Mouse (Mus musculus) heart, embryonic 12.5 days (tissue): ENCODE results near the gene Serbp1. TPM values are rescaled to one million over a fixed set of nuclear protein-coding genes. Genes with fewer than 3 reads are reported as not detected.
"Not testable (repeated sequence)": the region's sequence is repeated elsewhere in the genome, so short reads cannot be mapped to it uniquely, and the experiment has no call there.

ENCODE experiments used
- ATAC-seq: fragments of 200-750 bp; cut with Nextera tagmentation; 2 replicates; pipeline ENCODE4 v1.8.0; 2017; ENCODE audit warnings: moderate TSS enrichment, moderate library complexity; ENCODE audit not compliant: insufficient number of reproducible peaks, low FRiP score
- H3K27ac ChIP-seq: fragments of 300-500 bp; sonication (generic); 2 replicates; pipeline ENCODE4 v1.5.1; 2016; ENCODE audit warnings: mild to moderate bottlenecking, moderate library complexity; ENCODE audit not compliant: poor library complexity, severe bottlenecking
- H3K27me3 ChIP-seq: fragments of 300-500 bp; sonication (generic); replicated peaks from 2 replicates; pipeline ENCODE4 v1.6.1; 2016; ENCODE audit warnings: mild to moderate bottlenecking, moderate library complexity
- H3K36me3 ChIP-seq: fragments of 300-500 bp; sonication (generic); 2 replicates; pipeline ENCODE4 v1.6.1; 2016; ENCODE audit warnings: mild to moderate bottlenecking, moderate library complexity
- H3K4me1 ChIP-seq: fragments of 300-500 bp; sonication (generic); replicated peaks from 2 replicates; pipeline ENCODE4 v1.6.1; 2016; ENCODE audit warnings: mild to moderate bottlenecking
- H3K4me2 ChIP-seq: fragments of 300-500 bp; sonication (generic); 2 replicates; pipeline ENCODE4 v1.6.1; 2016; ENCODE audit warnings: mild to moderate bottlenecking, moderate library complexity
- H3K4me3 ChIP-seq: fragments of 300-500 bp; sonication (generic); 2 replicates; pipeline ENCODE4 v1.5.1; 2016; ENCODE audit warnings: mild to moderate bottlenecking
- H3K9ac ChIP-seq: fragments of 300-500 bp; sonication (generic); 2 replicates; pipeline ENCODE4 v1.6.1; 2016; ENCODE audit warnings: mild to moderate bottlenecking, moderate library complexity
- H3K9me3 ChIP-seq: fragments of 300-500 bp; sonication (generic); replicated peaks from 2 replicates; pipeline ENCODE4 v1.6.1; 2016; ENCODE audit warnings: mild to moderate bottlenecking, moderate library complexity
- WGBS: fragments of 180-500 bp; shearing (Covaris S2); methylation state at CpG from one replicate; pipeline ENCODE4 v1.1.7; 2016; 5-methylcytosine and 5-hydroxymethylcytosine counted together
- polyA plus RNA-seq: library from polyadenylated mRNA; unstranded; fragments of >200 nt; fragmentation: Nextera tagmentation; extraction: Ambion mirVana; gene quantifications from 2 replicates; pipeline ENCODE4 v1.2.1, GENCODE M21; 2016

Gene Serbp1
- polyA plus RNA-seq, 1 experiment from 2014 or later = 405 TPM

- no peaks in the 10 kb centered on the region for H3K36me3 ChIP-seq
- H3K27me3 ChIP-seq = no peaks in the 10 kb centered on the region
- H3K27ac ChIP-seq = no peak overlapping the region
- no peaks in the 10 kb centered on the region for H3K4me1 ChIP-seq
- no peak for ATAC-seq
- H3K9me3 ChIP-seq = no peaks in the 10 kb centered on the region
- no peak overlapping the region for H3K9ac ChIP-seq
- H3K4me2 ChIP-seq = no peak overlapping the region
- 76% methylated on average over 1 of the region's 1 CpGs for WGBS
- no peak overlapping the region for H3K4me3 ChIP-seq
These were observed 20.1 kb upstream of the Serbp1 start for GRCm38 (mm10) chr6:67217846-67218245.

- H3K27me3 ChIP-seq = no peaks in the 10 kb centered on the region
- ATAC-seq = no peak
These were observed 19.4 kb upstream of the Serbp1 start for GRCm38 (mm10) chr6:67218566-67218965.

GRCm38 (mm10) chr6:67219931-67220330 lies 18.0 kb upstream of the Serbp1 start:
- H3K27ac ChIP-seq, H3K9ac ChIP-seq, H3K4me3 ChIP-seq, H3K36me3 ChIP-seq, H3K4me2 ChIP-seq, ATAC-seq, H3K4me1 ChIP-seq, H3K27me3 ChIP-seq, H3K9me3 ChIP-seq: not testable (repeated sequence)
- WGBS = 87% methylated on average over 14 of the region's 14 CpGs

More at GRCm38 (mm10) chr6:67218566-67218965, 19.4 kb upstream of the Serbp1 start:
- Histone ChIP-seq H3K4me3 (no peak overlapping the region), H3K36me3 (no peaks in the 10 kb centered on the region), H3K9me3 (no peaks in the 10 kb centered on the region), H3K27ac (no peak overlapping the region), H3K9ac (no peak overlapping the region), H3K4me1 (peaks cover 4% of the 10 kb centered on the region), H3K4me2 (no peak overlapping the region)

- no peak overlapping the region for H3K27ac ChIP-seq
- no peak overlapping the region for H3K9ac ChIP-seq
- H3K9me3 ChIP-seq = no peaks in the 10 kb centered on the region
- H3K4me2 ChIP-seq = no peak overlapping the region
- peaks cover 9% of the 10 kb centered on the region for H3K4me1 ChIP-seq
- no peaks in the 10 kb centered on the region for H3K36me3 ChIP-seq
- ATAC-seq = no peak
- H3K27me3 ChIP-seq = no peaks in the 10 kb centered on the region
- no peak overlapping the region for H3K4me3 ChIP-seq
These were observed 17.2 kb upstream of the Serbp1 start for GRCm38 (mm10) chr6:67220731-67221130.

- no peak for ATAC-seq
- H3K27ac ChIP-seq = 0 out of 2 replicates have a peak overlapping the region, but pooled peaks have one; percentile 45
- 78% methylated on average over 1 of the region's 1 CpGs for WGBS
- H3K36me3 ChIP-seq = no peaks in the 10 kb centered on the region
- no peaks in the 10 kb centered on the region for H3K9me3 ChIP-seq
- H3K4me1 ChIP-seq = peaks cover 9% of the 10 kb centered on the region
- H3K27me3 ChIP-seq = no peaks in the 10 kb centered on the region
- no peak overlapping the region for H3K9ac ChIP-seq
- no peak overlapping the region for H3K4me3 ChIP-seq
- no peak overlapping the region for H3K4me2 ChIP-seq
These were observed 14.9 kb upstream of the Serbp1 start for GRCm38 (mm10) chr6:67223082-67223481.

- Histone ChIP-seq H3K36me3 (no peaks in the 10 kb centered on the region), H3K9me3 (no peaks in the 10 kb centered on the region), H3K27ac (0 out of 2 replicates have a peak overlapping the region, but pooled peaks have one; percentile 45), H3K4me2 (no peak overlapping the region), H3K4me3 (no peak overlapping the region), H3K9ac (no peak overlapping the region), H3K4me1 (peaks cover 14% of the 10 kb centered on the region), H3K27me3 (no peaks in the 10 kb centered on the region)
- WGBS = 44% methylated on average over 1 of the region's 1 CpGs
- ATAC-seq = no peak
These were observed 14.5 kb upstream of the Serbp1 start for GRCm38 (mm10) chr6:67223499-67223898.

- no peak overlapping the region for H3K27ac ChIP-seq
- H3K9ac ChIP-seq = no peak overlapping the region
- 53% methylated on average over 4 of the region's 4 CpGs for WGBS
- H3K9me3 ChIP-seq = no peaks in the 10 kb centered on the region
- no peak overlapping the region for H3K4me2 ChIP-seq
- H3K4me3 ChIP-seq = no peak overlapping the region
- ATAC-seq = no peak
- H3K36me3 ChIP-seq = no peaks in the 10 kb centered on the region
- H3K4me1 ChIP-seq = peaks cover 25% of the 10 kb centered on the region
- no peaks in the 10 kb centered on the region for H3K27me3 ChIP-seq
These were observed 11.7 kb upstream of the Serbp1 start for GRCm38 (mm10) chr6:67226286-67226685.

- Histone ChIP-seq H3K9me3 (no peaks in the 10 kb centered on the region), H3K4me3 (peak overlapping the region; percentile 35), H3K27me3 (no peaks in the 10 kb centered on the region), H3K27ac (peak overlapping the region; percentile 90), H3K4me1 (peaks cover 20% of the 10 kb centered on the region), H3K4me2 (peak overlapping the region; percentile 65), H3K36me3 (no peaks in the 10 kb centered on the region), H3K9ac (peak overlapping the region; percentile 47)
- WGBS = 7% methylated on average over 18 of the region's 18 CpGs
- peak; percentile 58 for ATAC-seq
These were observed 9.4 kb upstream of the Serbp1 start for GRCm38 (mm10) chr6:67228459-67229107.

- 22% methylated on average over 9 of the region's 9 CpGs for WGBS
- Histone ChIP-seq H3K4me2 (peak overlapping the region; percentile 44), H3K36me3 (no peaks in the 10 kb centered on the region), H3K27ac (no peak overlapping the region), H3K4me1 (peaks cover 16% of the 10 kb centered on the region), H3K27me3 (no peaks in the 10 kb centered on the region), H3K9ac (no peak overlapping the region), H3K4me3 (no peak overlapping the region), H3K9me3 (no peaks in the 10 kb centered on the region)
- no peak for ATAC-seq
These were observed 8.5 kb upstream of the Serbp1 start for GRCm38 (mm10) chr6:67229521-67229920.

GRCm38 (mm10) chr6:67229922-67230518 lies 8.0 kb upstream of the Serbp1 start:
- Histone ChIP-seq H3K36me3 (no peaks in the 10 kb centered on the region), H3K27ac (peak overlapping the region; percentile 9; the same call in 1 of the 2 replicates), H3K9me3 (no peaks in the 10 kb centered on the region), H3K4me1 (peaks cover 16% of the 10 kb centered on the region), H3K4me3 (no peak overlapping the region), H3K4me2 (peak overlapping the region; percentile 44), H3K9ac (no peak overlapping the region), H3K27me3 (no peaks in the 10 kb centered on the region)
- 16% methylated on average over 11 of the region's 11 CpGs for WGBS
- no peak for ATAC-seq

GRCm38 (mm10) chr6:67230950-67231349 lies 7.0 kb upstream of the Serbp1 start:
- Histone ChIP-seq H3K4me3 (no peak overlapping the region), H3K4me1 (peaks cover 16% of the 10 kb centered on the region), H3K9ac (no peak overlapping the region), H3K9me3 (no peaks in the 10 kb centered on the region), H3K4me2 (no peak overlapping the region), H3K36me3 (no peaks in the 10 kb centered on the region), H3K27me3 (no peaks in the 10 kb centered on the region), H3K27ac (no peak overlapping the region)
- ATAC-seq = no peak

- Histone ChIP-seq H3K27ac (no peak overlapping the region), H3K4me2 (no peak overlapping the region), H3K4me1 (no peaks in the 10 kb centered on the region; the same call in 1 of the 2 replicates), H3K27me3 (no peaks in the 10 kb centered on the region), H3K9me3 (no peaks in the 10 kb centered on the region), H3K4me3 (no peak overlapping the region), H3K9ac (no peak overlapping the region), H3K36me3 (no peaks in the 10 kb centered on the region)
- 76% methylated on average over 3 of the region's 3 CpGs for WGBS
- ATAC-seq = no peak
These were observed 2.3 kb upstream of the Serbp1 start for GRCm38 (mm10) chr6:67235649-67236048.
